26 mouse cellular contexts compared by ENCODE assay signal in genomic region chr15:79842985-79843384, GRCm38 (mm10). TPM values are rescaled to one million over a fixed set of nuclear protein-coding genes. Genes with fewer than 3 reads are reported as not detected.
DNase-seq lines count a peak whose midpoint lies in the region; ATAC-seq and TF ChIP-seq lines count a peak whose summit lies in the region.
"Had no signal": no experiment of that assay in that cellular context is flagged by ENCODE, and none has a peak within 500 bp of the region (broad histone marks: within the 10 kb centered on the region; RNA-seq: fewer than 3 reads in every experiment).

No protein-coding gene starts in this region.

- no peaks in the 10 kb centered on the region for H3K9me3 ChIP-seq in ES-E14 (ENCODE audit: control insufficient read depth, insufficient read depth, low read depth, low read length)
- no peaks in the 10 kb centered on the region for H3K9me3 ChIP-seq in hindbrain, embryonic 12.5 days (replicated peaks)
- H3K9me3 ChIP-seq in intestine, embryonic 15.5 days: no peaks in the 10 kb centered on the region
- H3K9me3 ChIP-seq: embryonic facial prominence, embryonic 10.5 days; embryonic facial prominence, embryonic 12.5 days; forebrain, embryonic 13.5 days; forebrain, embryonic 15.5 days had no signal

- WGBS in hindbrain, embryonic 12.5 days: 88% methylated on average over 3 of the region's 3 CpGs
- 91% methylated on average over 3 of the region's 3 CpGs for WGBS in intestine, embryonic 15.5 days

- H3K79me2 ChIP-seq in C2C12 (ENCODE audit: control insufficient read depth, insufficient read depth): peaks cover 5% of the 10 kb centered on the region
- no peaks in the 10 kb centered on the region for H3K79me2 ChIP-seq in myocyte (ENCODE audit: control insufficient read depth, insufficient read depth)

- H3ac ChIP-seq in C2C12 (ENCODE audit: control insufficient read depth, insufficient read length, low read depth) (no peak overlapping the region), myocyte (ENCODE audit: control insufficient read depth, insufficient read length) (no peak overlapping the region)

- no peak for TF ChIP-seq POLR2A in myocyte (IDR thresholded peaks at IDR 0.05; ENCODE audit: insufficient read length, low read depth)

- peak overlapping the region; percentile 52; the same call in 1 of the 2 replicates for H3K9ac ChIP-seq in ES-E14 (ENCODE audit: insufficient read depth, low read depth, low read length, poor library complexity, severe bottlenecking)
- no peak overlapping the region for H3K9ac ChIP-seq in hindbrain, embryonic 12.5 days
- no peak overlapping the region for H3K9ac ChIP-seq in intestine, embryonic 15.5 days
- H3K9ac ChIP-seq: embryonic facial prominence, embryonic 12.5 days; forebrain, embryonic 13.5 days; forebrain, embryonic 15.5 days; forebrain, postnatal 0 days had no signal

- H3K27me3 ChIP-seq in C2C12 (ENCODE audit: control insufficient read depth, insufficient read depth, insufficient read length) (no peaks in the 10 kb centered on the region), myocyte (ENCODE audit: control insufficient read depth, insufficient read depth, insufficient read length) (peaks cover 4% of the 10 kb centered on the region)
- no peaks in the 10 kb centered on the region for H3K27me3 ChIP-seq in hindbrain, embryonic 12.5 days
- no peaks in the 10 kb centered on the region for H3K27me3 ChIP-seq in intestine, embryonic 15.5 days (replicated peaks)
- H3K27me3 ChIP-seq: embryonic facial prominence, embryonic 12.5 days; forebrain, embryonic 15.5 days had no signal

- H3K4me3 ChIP-seq in C2C12 (ENCODE audit: insufficient read depth, poor library complexity, severe bottlenecking): peak overlapping the region; percentile 37
- peak overlapping the region; percentile 31 to 55; a peak in 2 of 4 replicates for H3K4me3 ChIP-seq in ES-E14 (ENCODE audit: insufficient read depth in 1 of 2, low read depth in 1 of 2, low read length in 2 of 2, poor library complexity in 1 of 2, severe bottlenecking in 1 of 2)
- H3K4me3 ChIP-seq in myocyte: peak overlapping the region; percentile 23
- H3K4me3 ChIP-seq in hindbrain, embryonic 12.5 days: no peak overlapping the region
- H3K4me3 ChIP-seq in intestine, embryonic 15.5 days (replicated peaks): no peak overlapping the region
- H3K4me3 ChIP-seq: embryonic facial prominence, embryonic 10.5 days; embryonic facial prominence, embryonic 12.5 days; forebrain, embryonic 13.5 days; forebrain, embryonic 15.5 days had no signal

- DNase-seq in ES-E14 (ENCODE audit: low read depth, low spot score): no peak
- DNase-seq in R1 (ENCODE audit: low read depth, low spot score): peak; percentile 86
- DNase-seq in heart, adult 11 months: no peak
- DNase-seq in urinary bladder, postnatal 25 days (ENCODE audit: low spot score): no peak
- DNase-seq: adrenal gland, adult 8-10 months; adrenal gland, postnatal 14 days; adrenal gland, postnatal 36 days; B cell, adult 2 months; cerebellum, adult 11-12 months; cerebellum, adult 2 months; cerebellum, adult 9-10 months; cerebellum, postnatal 10 days; cerebellum, postnatal 25 days; forebrain, postnatal 0 days had no signal

- no peaks in the 10 kb centered on the region for H3K36me3 ChIP-seq in C2C12 (ENCODE audit: control insufficient read depth, insufficient read depth)
- H3K36me3 ChIP-seq in ES-E14 (ENCODE audit: control insufficient read depth, insufficient read depth, low read length, poor library complexity, severe bottlenecking): peaks cover 9% of the 10 kb centered on the region
- H3K36me3 ChIP-seq in myocyte (ENCODE audit: control insufficient read depth, insufficient read depth): no peaks in the 10 kb centered on the region
- H3K36me3 ChIP-seq in hindbrain, embryonic 12.5 days: no peaks in the 10 kb centered on the region
- no peaks in the 10 kb centered on the region for H3K36me3 ChIP-seq in intestine, embryonic 15.5 days
- H3K36me3 ChIP-seq: embryonic facial prominence, embryonic 10.5 days; embryonic facial prominence, embryonic 12.5 days; forebrain, embryonic 15.5 days had no signal

- no peak for TF ChIP-seq CTCF in C2C12 (IDR thresholded peaks at IDR 0.05; ENCODE audit: control insufficient read depth, insufficient read depth, insufficient read length)

- in situ Hi-C loops in ES-E14 (cut with MboI; ENCODE audit: low sequenced_read_pairs in 2 of 2, unreplicated experiment in 2 of 2): no loop called here

- peak overlapping the region; percentile 87 for H3K4me2 ChIP-seq in myocyte (ENCODE audit: low read depth)
- no peak overlapping the region for H3K4me2 ChIP-seq in hindbrain, embryonic 12.5 days (replicated peaks)
- H3K4me2 ChIP-seq in intestine, embryonic 15.5 days (replicated peaks): no peak overlapping the region
- H3K4me2 ChIP-seq: embryonic facial prominence, embryonic 12.5 days; forebrain, embryonic 13.5 days; forebrain, embryonic 15.5 days had no signal

- no peak for ATAC-seq in hindbrain, embryonic 12.5 days (ENCODE audit: low FRiP score)
- no peak for ATAC-seq in intestine, embryonic 15.5 days
- ATAC-seq: activated CD4-positive, CD25-positive, alpha-beta regulatory T cell, adult 4 months; forebrain, embryonic 13.5 days; forebrain, embryonic 15.5 days; forebrain, postnatal 0 days; Patski had no signal

- no peaks in the 10 kb centered on the region for H3K79me3 ChIP-seq in C2C12 (ENCODE audit: low read depth)

- peaks cover 4 to 5% of the 10 kb centered on the region in 2 experiments; a peak in 2 of 4 replicates for H3K4me1 ChIP-seq in ES-E14 (ENCODE audit: control insufficient read depth in 2 of 2, insufficient read depth in 2 of 2, low read length in 2 of 2, poor library complexity in 1 of 2)
- H3K4me1 ChIP-seq in hindbrain, embryonic 12.5 days: peaks cover 16% of the 10 kb centered on the region
- H3K4me1 ChIP-seq in intestine, embryonic 15.5 days (replicated peaks): peaks cover 7% of the 10 kb centered on the region; the same call in 1 of the 2 replicates
- H3K4me1 ChIP-seq: forebrain, embryonic 15.5 days had no signal

- no peak overlapping the region for H3K27ac ChIP-seq in ES-E14 (ENCODE audit: insufficient read depth, low read depth, low read length, poor library complexity, severe bottlenecking)
- no peak overlapping the region for H3K27ac ChIP-seq in hindbrain, embryonic 12.5 days
- H3K27ac ChIP-seq in intestine, embryonic 15.5 days: no peak overlapping the region
- H3K27ac ChIP-seq: embryonic facial prominence, embryonic 10.5 days; embryonic facial prominence, embryonic 12.5 days; forebrain, embryonic 13.5 days; forebrain, embryonic 15.5 days had no signal

TF ChIP-seq in C2C12, 6 proteins besides CTCF, POLR2A, EP300 and RAD21:
- TF ChIP-seq USF1 (IDR thresholded peaks at IDR 0.05; ENCODE audit: low read depth) (no peak), MYOD1 (IDR thresholded peaks at IDR 0.05; ENCODE audit: control insufficient read depth, insufficient read length, low read depth) (no peak)

TF ChIP-seq in ES-E14, 5 proteins besides CTCF, POLR2A, EP300 and RAD21:
- TF ChIP-seq ZNF384 (IDR thresholded peaks at IDR 0.05; ENCODE audit: low read depth, low read length) (no peak), CHD2 (IDR thresholded peaks at IDR 0.05; ENCODE audit: low read depth, low read length) (peak; percentile 76; the same call in 1 of the 2 replicates), HCFC1 (IDR thresholded peaks at IDR 0.05; ENCODE audit: borderline replicate concordance, insufficient read depth, low read length) (no peak), MAFK (IDR thresholded peaks at IDR 0.05; ENCODE audit: insufficient read depth, low read depth, low read length) (no peak), ZC3H11A (IDR thresholded peaks at IDR 0.05; ENCODE audit: borderline replicate concordance, low read depth, low read length) (no peak)

TF ChIP-seq in myocyte, 11 proteins besides CTCF, POLR2A, EP300 and RAD21 (continues in another document):
- TF ChIP-seq TCF3 (IDR thresholded peaks at IDR 0.05; ENCODE audit: insufficient read length, low read depth): no peak
- TF ChIP-seq CEBPB (IDR thresholded peaks at IDR 0.05; ENCODE audit: insufficient read depth, poor library complexity, severe bottlenecking): no peak
- TF ChIP-seq REST (IDR thresholded peaks at IDR 0.05; ENCODE audit: insufficient read depth, insufficient read length): no peak
- TF ChIP-seq MYOD1 (IDR thresholded peaks at IDR 0.05; ENCODE audit: control insufficient read depth in 1 of 3, insufficient read length in 2 of 3, low read depth in 2 of 3): no peak
- TF ChIP-seq USF1 (IDR thresholded peaks at IDR 0.05; ENCODE audit: low read depth): no peak
- no peak for TF ChIP-seq E2F4 (IDR thresholded peaks at IDR 0.05; ENCODE audit: insufficient read depth)
- no peak for TF ChIP-seq TCF12 (IDR thresholded peaks at IDR 0.05; ENCODE audit: insufficient read depth, poor library complexity, severe bottlenecking)
- TF ChIP-seq SRF (IDR thresholded peaks at IDR 0.05; ENCODE audit: control insufficient read depth, insufficient read length, low read depth): no peak
- TF ChIP-seq MYOG (IDR thresholded peaks at IDR 0.05; ENCODE audit: control insufficient read depth in 1 of 3, insufficient read depth in 1 of 3, insufficient read length in 2 of 3, low read depth in 2 of 3): no peak
- TF ChIP-seq MAX (IDR thresholded peaks at IDR 0.05; ENCODE audit: low read depth): no peak

RNA-seq across cellular contexts. Expression of gene Cbx6, which starts 8.5 kb away (rescaled TPM):
- polyA plus RNA-seq in C2C12 (2012; fragmentation: generic; extraction: Trizol) (68.3 TPM), myocyte (2012; fragmentation: generic; extraction: Trizol) (26.1 TPM)
- total RNA-seq in ES-E14 (2012; rRNA removed): 28.2 and 30.1 TPM in 2 replicates
- polyA plus RNA-seq in hindbrain, embryonic 12.5 days (2016; fragmentation: Nextera tagmentation; extraction: Ambion mirVana): 34.7 and 38.0 TPM in 2 replicates
- 39.1 and 39.7 TPM in 2 replicates for polyA plus RNA-seq in intestine, embryonic 15.5 days (2015; fragmentation: Nextera tagmentation; extraction: Ambion mirVana)

RNA-seq across cellular contexts. Expression of gene Npcd, which starts 8.9 kb away (rescaled TPM):
- polyA plus RNA-seq in C2C12 (2012; fragmentation: generic; extraction: Trizol) (not detected), myocyte (2012; fragmentation: generic; extraction: Trizol) (3.2 TPM)
- total RNA-seq in ES-E14 (2012; rRNA removed): 3.4 and 9.3 TPM in 2 replicates
- polyA plus RNA-seq in hindbrain, embryonic 12.5 days (2016; fragmentation: Nextera tagmentation; extraction: Ambion mirVana): 0.61 TPM in 1 of 2 replicates, not detected in the other
- 0.23 and 0.27 TPM in 2 replicates for polyA plus RNA-seq in intestine, embryonic 15.5 days (2015; fragmentation: Nextera tagmentation; extraction: Ambion mirVana)
- polyA plus RNA-seq: activated CD4-positive, CD25-positive, alpha-beta regulatory T cell, adult 4 months; embryonic facial prominence, embryonic 10.5 days; embryonic facial prominence, embryonic 14.5 days; forebrain, embryonic 11.5 days; forebrain, embryonic 13.5 days had no signal

RNA-seq across cellular contexts. Expression of gene Nptxr, which starts 38.4 kb away (rescaled TPM):
- polyA plus RNA-seq in C2C12 (2012; fragmentation: generic; extraction: Trizol): 26.6 TPM
- 7.9 and 10.3 TPM in 2 replicates for total RNA-seq in ES-E14 (2012; rRNA removed)
- polyA plus RNA-seq in myocyte (2012; fragmentation: generic; extraction: Trizol): 14.3 TPM
- 13.1 TPM in 2 replicates for polyA plus RNA-seq in hindbrain, embryonic 12.5 days (2016; fragmentation: Nextera tagmentation; extraction: Ambion mirVana)
- polyA plus RNA-seq in intestine, embryonic 15.5 days (2015; fragmentation: Nextera tagmentation; extraction: Ambion mirVana): 2.8 and 3.3 TPM in 2 replicates

RNA-seq across cellular contexts. Expression of gene Apobec3, which starts 48.5 kb away (rescaled TPM):
- polyA plus RNA-seq in C2C12 (2012; fragmentation: generic; extraction: Trizol): 24.0 TPM
- 39.9 and 42.4 TPM in 2 replicates for total RNA-seq in ES-E14 (2012; rRNA removed)
- 10.0 TPM for polyA plus RNA-seq in myocyte (2012; fragmentation: generic; extraction: Trizol)
- polyA plus RNA-seq in hindbrain, embryonic 12.5 days (2016; fragmentation: Nextera tagmentation; extraction: Ambion mirVana): 8.4 and 8.6 TPM in 2 replicates
- 13.1 and 15.4 TPM in 2 replicates for polyA plus RNA-seq in intestine, embryonic 15.5 days (2015; fragmentation: Nextera tagmentation; extraction: Ambion mirVana)

Comparison
In these comparisons a context has a peak if more than half of its experiments do, and no peak if none do; other contexts are left out.
1. H3K4me3 ChIP-seq: peak in C2C12 (single experiment), ES-E14 (2 of 2) and myocyte (single experiment); none in hindbrain, embryonic 12.5 days (single experiment) and intestine, embryonic 15.5 days (single experiment).